Mouse (Mus musculus) brain, embryonic 14.5 days (tissue): ENCODE measurements at regions not wholly inside any gene's neighbourhood (a gene's known extent, or its start where the extent isn't known, plus 50 kb on each side); places are given as distances from the start of the nearest gene placed in this dataset.

Source experiments
- CTCF ChIP-seq: fragments of 200-500 bp; IDR thresholded peaks from 2 replicates; pipeline ENCODE4 v1.5.1; 2012; ENCODE audit warnings: inconsistent platforms, mild to moderate bottlenecking, moderate library complexity, borderline replicate concordance; ENCODE audit not compliant: insufficient read depth, insufficient read length; ENCODE audit errors: extremely low read depth
- POLR2A ChIP-seq: fragments of 200-500 bp; IDR thresholded peaks from 2 replicates; pipeline ENCODE4 v1.6.1; 2012; ENCODE audit warnings: mild to moderate bottlenecking, inconsistent platforms, borderline replicate concordance; ENCODE audit not compliant: poor library complexity, insufficient read depth, insufficient read length, severe bottlenecking; ENCODE audit errors: extremely low read depth

GRCm38 (mm10) chr19:30379767-30380166, 147.0 kb downstream of the Mbl2 start:
- TF ChIP-seq POLR2A (no peak), CTCF (no peak)
